Mouse (Mus musculus): ENCODE results near the gene Hyls1. TPM values are rescaled to one million over a fixed set of nuclear protein-coding genes. Genes with fewer than 3 reads are reported as not detected.

Gene Hyls1
- total RNA-seq (2023) = 1 to 10 TPM; 4.4 to 5.8 TPM

DNA sequence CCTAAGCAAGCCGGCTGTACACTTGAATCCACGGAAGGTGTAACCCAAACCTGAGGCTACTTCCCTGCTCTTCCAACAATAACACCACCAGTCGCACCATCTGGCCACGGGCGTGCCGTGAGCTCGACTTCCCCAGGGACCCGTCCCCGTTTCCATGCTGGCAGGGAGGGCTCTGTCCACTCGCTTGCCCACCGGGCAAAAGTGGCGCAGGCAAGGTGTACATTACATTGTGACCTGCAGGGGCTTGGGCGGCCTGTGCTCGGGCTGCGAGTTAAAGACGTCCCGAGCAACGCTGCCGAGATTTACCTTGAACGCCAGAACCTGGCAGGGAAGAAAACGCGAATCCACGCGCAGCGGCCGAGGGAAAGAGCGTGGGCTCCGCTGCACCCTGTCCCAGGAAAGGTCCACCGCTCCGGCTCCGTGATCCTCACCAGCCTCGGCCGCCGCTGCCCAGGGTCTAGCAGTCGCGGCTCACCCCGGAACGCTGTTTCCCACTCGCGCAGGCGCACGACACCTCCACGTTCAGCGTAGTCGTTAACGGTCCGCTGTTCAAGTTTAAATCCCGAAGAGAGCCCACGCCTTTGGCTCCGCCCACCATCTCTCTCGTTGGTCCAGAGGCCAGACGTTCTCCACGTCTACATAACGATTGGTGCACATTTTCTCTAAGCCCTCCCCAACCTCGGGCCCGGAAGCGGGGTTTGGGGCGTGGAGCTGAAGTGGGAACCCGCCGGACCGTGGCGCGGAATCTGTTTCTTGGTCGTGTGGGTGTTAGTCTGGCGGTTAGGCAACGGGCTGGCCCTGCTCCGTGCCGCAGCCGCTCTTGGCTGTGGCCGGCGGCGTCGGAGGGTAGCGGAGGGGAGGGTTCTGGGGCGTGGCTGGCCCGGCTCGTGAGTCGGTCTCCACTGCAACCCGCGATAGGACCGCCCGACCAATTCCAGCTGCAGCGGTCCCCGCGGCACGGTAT lies at the start of gene Hyls1, which contains the start of gene Pate2:
Gene Hyls1, minus strand, starts transcription at position 828 of the 964 bp plus-strand sequence.
Gene Pate2, plus strand, starts transcription at position 714 of the 964 bp plus-strand sequence.

GRCm38 (mm10) chr9:35611841-35612240 lies 41.6 kb upstream of the Hyls1 start, which contains the start of gene Pate4:
TSS of gene Pate4 (minus strand) at chr9:35611941.

DNA sequence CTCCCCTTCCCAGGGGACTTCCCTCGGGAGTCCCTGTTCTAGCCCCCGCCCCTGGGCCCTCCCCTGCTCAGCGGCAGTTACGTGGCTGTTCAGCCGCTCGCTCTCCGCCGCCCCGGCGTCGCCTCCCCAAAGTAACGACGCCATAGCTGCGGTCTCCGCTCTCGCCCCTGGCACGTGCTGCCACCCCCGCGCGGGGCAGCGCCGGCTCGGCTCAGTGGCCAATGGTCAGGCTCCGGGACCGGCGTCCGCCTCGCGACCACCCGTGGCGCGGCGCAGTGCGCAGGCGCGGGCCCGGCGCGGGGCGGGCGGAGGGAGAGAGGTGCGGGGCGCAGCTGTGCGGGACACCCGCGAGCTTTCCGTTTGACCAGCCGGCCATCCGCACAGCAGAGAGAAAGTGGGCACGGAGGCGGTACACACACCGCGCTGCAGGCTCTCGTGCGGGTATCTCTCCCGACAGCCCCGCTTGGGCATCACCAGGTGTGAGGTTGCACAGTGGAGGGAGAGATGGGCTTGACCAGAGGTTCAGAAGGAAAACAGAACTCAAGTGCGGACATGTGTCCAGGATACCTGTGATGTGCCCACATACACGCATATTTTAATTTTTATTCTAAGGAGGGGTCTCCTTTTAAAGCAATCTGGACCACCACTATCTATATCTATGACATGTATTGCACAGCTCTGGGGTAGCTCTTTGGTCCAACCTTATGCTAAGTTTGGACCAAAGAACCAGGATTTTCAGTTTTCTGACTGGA lies 11.8 kb downstream of the Hyls1 start, which contains the start of the genes Ddx25 and Pus3:
Gene Ddx25, minus strand, starts transcription at position 272 of the 752 bp plus-strand sequence.
Gene Pus3, plus strand, starts transcription at position 339 of the 752 bp plus-strand sequence.

DNA sequence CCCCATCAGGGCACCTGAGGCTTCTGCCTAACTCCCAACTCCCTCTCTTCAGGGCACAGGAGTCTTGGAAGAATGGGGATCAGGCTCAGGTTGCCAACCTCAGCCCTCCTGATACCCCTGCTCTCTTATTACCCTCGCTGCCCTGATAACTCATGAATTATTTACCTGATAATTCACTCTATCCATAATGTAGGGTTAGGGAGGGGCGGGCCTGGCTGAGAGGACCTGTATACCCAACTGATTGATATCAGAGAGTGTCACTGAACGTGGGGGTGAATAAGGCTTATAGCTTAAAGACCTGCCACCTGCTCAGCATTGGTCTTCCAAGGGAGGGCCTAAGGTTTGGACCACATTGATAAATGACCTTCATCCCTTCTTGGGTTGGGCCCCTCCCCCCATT lies 52.0 kb downstream of the Hyls1 start, which contains the start of gene Gm1113:
Gene Gm1113, minus strand, starts transcription at position 101 of the 400 bp plus-strand sequence.

Other genes with a start within 250 kb of the Hyls1 start
- gene Cdon, start 149.3 kb downstream of the Hyls1 start, total RNA-seq (2023) = 1 to 10 TPM; 2.7 to 2.9 TPM
- not detected for gene Gm1113, start 52.1 kb downstream of the Hyls1 start, total RNA-seq (2023)
- not detected for gene Ddx25, start 11.9 kb downstream of the Hyls1 start, total RNA-seq (2023)
- 1 to 10 TPM; 8.0 to 9.8 TPM for gene Pus3, start 11.8 kb downstream of the Hyls1 start, total RNA-seq (2023)
- gene Pate2, start 114 bp downstream of the Hyls1 start, total RNA-seq (2023) = not detected
- not detected for gene Pate4, start 41.5 kb upstream of the Hyls1 start, total RNA-seq (2023)
- not detected for gene Pate3, start 77.8 kb upstream of the Hyls1 start, total RNA-seq (2023)
- not detected for gene Pate1, start 117.0 kb upstream of the Hyls1 start, total RNA-seq (2023)
- not detected for gene Gm17677, start 170.7 kb upstream of the Hyls1 start, total RNA-seq (2023)
- not detected for gene Gm17727, start 207.7 kb upstream of the Hyls1 start, total RNA-seq (2023)
- not detected for gene Gm27235, start 219.7 kb upstream of the Hyls1 start, total RNA-seq (2023)
- not detected for gene D730048I06Rik, start 219.7 kb upstream of the Hyls1 start, total RNA-seq (2023)

All from monocyte, adult 59 days (primary cell).